Mouse (Mus musculus) ovary, postnatal 36 days (tissue): ENCODE measurements at regions not wholly inside any gene's neighbourhood (a gene's known extent, or its start where the extent isn't known, plus 50 kb on each side); places are given as distances from the start of the nearest gene placed in this dataset.

Source experiments
- DNase-seq: peaks from one replicate; pipeline ENCODE4 v3.0.0; 2022; ENCODE audit warnings: low spot score, mixed read lengths

DNA sequence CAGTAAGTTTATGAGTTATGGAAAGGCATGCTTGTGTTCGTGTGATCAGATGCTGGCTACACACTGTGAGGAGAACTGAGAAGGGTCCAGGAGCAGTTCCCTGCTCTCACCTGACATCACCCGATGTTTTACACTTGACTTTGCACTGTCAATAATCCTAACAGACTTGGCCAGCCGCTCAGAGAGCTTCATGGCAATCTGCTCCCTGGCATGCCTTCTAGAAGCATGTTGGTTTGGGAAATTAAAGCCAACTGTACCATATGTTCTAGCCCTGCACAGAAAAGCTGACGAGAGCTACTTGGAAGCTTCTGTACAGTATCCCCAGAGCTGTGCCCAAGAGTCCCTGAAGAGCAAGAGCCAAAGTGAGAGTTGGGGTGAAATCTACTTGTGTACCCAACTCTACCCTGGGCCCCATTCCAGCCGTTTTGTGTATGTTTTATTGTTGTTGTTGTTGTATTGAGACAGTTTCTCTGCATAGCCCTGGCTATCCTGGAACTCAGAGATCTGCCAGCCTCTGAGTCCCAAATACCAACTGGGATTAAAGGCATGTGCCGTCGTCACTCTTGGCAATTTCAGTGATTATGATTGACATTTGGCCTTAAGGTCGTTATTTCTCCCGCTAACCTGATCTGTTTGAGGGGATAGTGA lies 56.5 kb upstream of the Cnksr3 start:
- DNase-seq: no peak

DNA sequence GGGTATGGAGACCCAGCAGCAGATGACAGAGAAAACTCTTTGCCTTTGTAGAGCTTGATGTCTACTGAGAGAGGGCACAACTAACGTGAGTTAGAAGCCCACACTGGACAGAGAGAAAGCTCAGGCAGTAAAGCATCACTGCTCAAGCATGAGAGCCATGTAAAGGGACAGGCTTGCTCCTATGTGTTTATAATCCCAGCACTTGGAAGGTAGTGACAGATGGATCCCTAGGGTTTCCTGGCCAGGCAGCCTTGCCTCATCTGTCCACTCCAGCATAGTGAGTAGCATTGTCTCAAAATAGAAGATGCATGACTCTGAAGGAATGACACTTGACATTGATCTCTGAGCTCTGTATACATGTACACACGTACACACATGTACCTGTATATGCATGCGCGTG lies 55.9 kb upstream of the Cnksr3 start:
- DNase-seq: no peak

DNA sequence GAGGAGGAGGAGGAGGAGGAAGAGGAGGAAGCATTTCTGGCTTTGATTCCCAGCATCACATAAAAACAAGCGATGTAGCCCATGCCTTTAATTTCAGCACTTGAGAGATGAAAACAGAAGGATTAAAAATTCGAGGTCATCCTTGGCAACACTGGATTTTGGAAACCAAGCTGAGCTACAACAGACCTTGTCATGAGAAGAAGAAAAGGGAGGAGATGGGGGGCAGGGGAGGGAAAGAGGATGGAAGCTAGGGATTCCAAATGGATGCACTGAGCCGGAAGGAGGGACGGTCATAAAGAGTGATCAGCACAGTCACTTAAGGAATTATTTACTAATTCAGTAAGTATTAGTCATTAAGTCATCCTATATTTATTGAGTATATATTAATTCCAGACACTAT lies 55.1 kb upstream of the Cnksr3 start:
- no peak for DNase-seq

DNA sequence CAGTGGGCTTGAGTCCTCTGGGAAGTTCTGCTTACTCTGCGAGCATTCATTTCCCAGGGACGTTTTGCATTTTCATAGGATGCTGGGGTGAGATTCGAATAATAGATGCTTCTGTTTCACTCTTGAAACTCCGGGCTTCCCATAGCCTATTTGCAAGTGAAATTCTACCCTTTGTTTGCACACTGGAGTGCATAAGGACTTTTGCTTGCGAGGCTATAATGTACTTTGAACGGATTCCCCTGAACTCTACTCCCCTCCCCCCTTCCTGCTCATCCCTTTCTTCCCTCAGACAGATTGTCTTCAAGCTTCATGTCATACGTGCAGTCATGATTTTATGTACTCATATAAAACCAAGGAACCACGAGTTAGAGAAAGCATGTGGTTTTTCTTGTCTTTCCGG lies 53.4 kb upstream of the Cnksr3 start:
- DNase-seq: no peak

DNA sequence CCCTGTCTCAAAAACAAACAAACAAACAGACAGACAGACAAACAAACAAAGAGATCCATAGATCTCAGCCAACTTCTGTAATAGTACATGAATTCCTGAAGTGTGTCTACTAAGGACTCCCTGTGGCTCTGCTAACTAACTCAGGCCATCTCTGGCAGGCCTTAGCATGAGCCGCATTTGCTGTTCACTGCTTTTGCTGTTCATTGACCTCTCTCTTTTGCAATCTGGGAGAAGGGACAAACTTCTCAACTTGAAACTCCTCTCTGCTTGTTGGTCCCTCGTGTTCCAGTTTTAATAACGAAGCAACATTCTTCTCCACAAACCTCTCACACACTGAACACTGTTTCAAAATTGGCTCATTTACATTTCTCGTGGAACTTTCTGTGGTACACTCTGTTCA lies 52.7 kb upstream of the Cnksr3 start:
- DNase-seq: no peak
